19 mouse cellular contexts compared by ENCODE assay signal in genomic region chr10:63038571-63039320, GRCm38 (mm10). TPM values are rescaled to one million over a fixed set of nuclear protein-coding genes. Genes with fewer than 3 reads are reported as not detected.
A peak's percentile ranks its signal among the peaks of the same experiment; 100 is the strongest.
DNase-seq lines count a peak whose midpoint lies in the region; ATAC-seq and TF ChIP-seq lines count a peak whose summit lies in the region.
"Had no signal": no experiment of that assay in that cellular context is flagged by ENCODE, and none has a peak within 500 bp of the region (broad histone marks: within the 10 kb centered on the region; RNA-seq: fewer than 3 reads in every experiment).

No protein-coding gene starts in this region.

- TF ChIP-seq POLR2A in liver, adult 2 months (IDR thresholded peaks at IDR 0.05; ENCODE audit: extremely low read depth, insufficient read depth, low read length) = peak; percentile 86

- peak overlapping the region; percentile 56 for H3K4me2 ChIP-seq in intestine, postnatal 0 days (replicated peaks; ENCODE audit: low read depth)
- peak overlapping the region; percentile 27; the same call in 1 of the 2 replicates for H3K4me2 ChIP-seq in stomach, embryonic 16.5 days (ENCODE audit: low read depth, low read length)
- H3K4me2 ChIP-seq in forebrain, postnatal 0 days (ENCODE audit: low read depth) = no peak overlapping the region
- H3K4me2 ChIP-seq: forebrain, embryonic 12.5 days; heart, embryonic 15.5 days; neural tube, embryonic 13.5 days had no signal

- H3K27me3 ChIP-seq in liver, adult 2 months (ENCODE audit: control insufficient read depth, insufficient read depth, low read length) = no peaks in the 10 kb centered on the region
- H3K27me3 ChIP-seq in intestine, postnatal 0 days (replicated peaks; ENCODE audit: control insufficient read depth, insufficient read depth, low read length) = no peaks in the 10 kb centered on the region
- no peaks in the 10 kb centered on the region for H3K27me3 ChIP-seq in stomach, embryonic 16.5 days (ENCODE audit: control insufficient read depth, insufficient read depth, low read length)
- no peaks in the 10 kb centered on the region for H3K27me3 ChIP-seq in forebrain, postnatal 0 days (ENCODE audit: insufficient read depth, low read length)
- H3K27me3 ChIP-seq: forebrain, embryonic 12.5 days; heart, embryonic 15.5 days; neural tube, embryonic 13.5 days had no signal

- peak; percentile 91 for DNase-seq in liver, adult 2 months (ENCODE audit: extremely low read depth, low read depth, low spot score)
- DNase-seq in liver = no peak
- DNase-seq in kidney, postnatal 25 days = peak; percentile 35 to 60
- DNase-seq in embryo, embryonic 9.5 days (ENCODE audit: extremely low spot score) = no peak
- DNase-seq in forebrain, postnatal 0 days = no peak
- no peak for DNase-seq in adrenal gland, postnatal 25 days
- DNase-seq: adrenal gland, adult 2 months; cerebellum, adult 18-20 months; heart, adult 18-20 months; thymus, postnatal 14 days had no signal

- WGBS in liver, adult 2 months = 27% methylated on average over 14 of the region's 14 CpGs
- 34% methylated on average over 14 of the region's 14 CpGs for WGBS in intestine, postnatal 0 days
- 59% methylated on average over 14 of the region's 14 CpGs for WGBS in stomach, embryonic 16.5 days
- whole genome bisulfite sequencing in forebrain, postnatal 0 days = 85% methylated on average over 14 of the region's 14 CpGs

- peak; percentile 91 for ATAC-seq in intestine, postnatal 0 days
- 0 out of 2 replicates have a peak, but pooled peaks have one; percentile 56 for ATAC-seq in stomach, embryonic 16.5 days (ENCODE audit: insufficient read depth, low FRiP score)
- no peak for ATAC-seq in forebrain, postnatal 0 days

- H3K9ac ChIP-seq in liver, adult 2 months (ENCODE audit: low read depth, low read length) = peak overlapping the region; percentile 90
- no peak overlapping the region; the same call in 1 of the 2 replicates for H3K9ac ChIP-seq in intestine, postnatal 0 days (ENCODE audit: low read depth, low read length)
- no peak overlapping the region for H3K9ac ChIP-seq in stomach, embryonic 16.5 days (ENCODE audit: low read length)
- no peak overlapping the region for H3K9ac ChIP-seq in forebrain, postnatal 0 days
- H3K9ac ChIP-seq: forebrain, embryonic 12.5 days; heart, embryonic 15.5 days; liver, embryonic 14.5 days; neural tube, embryonic 13.5 days had no signal

- TF ChIP-seq CTCF in liver, adult 2 months (IDR thresholded peaks at IDR 0.05; ENCODE audit: low read depth, low read length) = no peak
- no peak for TF ChIP-seq CTCF in intestine, postnatal 0 days (IDR thresholded peaks at IDR 0.05; ENCODE audit: low read depth)
- no peak for TF ChIP-seq CTCF in forebrain, postnatal 0 days (IDR thresholded peaks at IDR 0.05; ENCODE audit: low read depth)

- H3K79me2 ChIP-seq in liver, adult 2 months (ENCODE audit: control insufficient read depth, insufficient read depth, low read length) = peaks cover 17% of the 10 kb centered on the region

- H3K4me1 ChIP-seq in liver, adult 2 months (ENCODE audit: control insufficient read depth, insufficient read depth, low read length) = peaks cover 10% of the 10 kb centered on the region
- H3K4me1 ChIP-seq in intestine, postnatal 0 days (replicated peaks; ENCODE audit: control insufficient read depth, insufficient read depth, low read length) = no peaks in the 10 kb centered on the region
- H3K4me1 ChIP-seq in stomach, embryonic 16.5 days (ENCODE audit: control insufficient read depth, insufficient read depth, low read length) = no peaks in the 10 kb centered on the region
- no peaks in the 10 kb centered on the region for H3K4me1 ChIP-seq in forebrain, postnatal 0 days (ENCODE audit: insufficient read depth)
- H3K4me1 ChIP-seq: forebrain, embryonic 12.5 days; hindbrain, embryonic 10.5 days; neural tube, embryonic 13.5 days had no signal

- peaks cover 3% of the 10 kb centered on the region; the same call in 1 of the 2 replicates for H3K36me3 ChIP-seq in liver, adult 2 months (ENCODE audit: control insufficient read depth, insufficient read depth, low read length)
- H3K36me3 ChIP-seq in intestine, postnatal 0 days (ENCODE audit: control insufficient read depth, insufficient read depth) = no peaks in the 10 kb centered on the region
- H3K36me3 ChIP-seq in stomach, embryonic 16.5 days (ENCODE audit: control insufficient read depth, insufficient read depth, low read length) = no peaks in the 10 kb centered on the region
- H3K36me3 ChIP-seq in forebrain, postnatal 0 days (ENCODE audit: insufficient read depth) = no peaks in the 10 kb centered on the region
- H3K36me3 ChIP-seq: forebrain, embryonic 12.5 days; G1E; heart, embryonic 15.5 days; hindbrain, embryonic 10.5 days; neural tube, embryonic 13.5 days had no signal

- H3K9me3 ChIP-seq in intestine, postnatal 0 days (ENCODE audit: control insufficient read depth) = no peaks in the 10 kb centered on the region
- H3K9me3 ChIP-seq in stomach, embryonic 16.5 days (replicated peaks; ENCODE audit: control insufficient read depth, low read length) = no peaks in the 10 kb centered on the region
- no peaks in the 10 kb centered on the region for H3K9me3 ChIP-seq in forebrain, postnatal 0 days (ENCODE audit: low read length)
- H3K9me3 ChIP-seq: forebrain, embryonic 12.5 days; G1E; heart, embryonic 15.5 days; hindbrain, embryonic 10.5 days; neural tube, embryonic 13.5 days had no signal

- H3K4me3 ChIP-seq in liver, adult 2 months (ENCODE audit: insufficient read depth, low read depth, low read length) = peak overlapping the region; percentile 61
- H3K4me3 ChIP-seq in intestine, postnatal 0 days (ENCODE audit: low read depth, low read length) = peak overlapping the region; percentile 20; the same call in 1 of the 2 replicates
- H3K4me3 ChIP-seq in stomach, embryonic 16.5 days (replicated peaks; ENCODE audit: low read length) = no peak overlapping the region
- no peak overlapping the region for H3K4me3 ChIP-seq in forebrain, postnatal 0 days (ENCODE audit: low read depth, low read length)
- H3K4me3 ChIP-seq: forebrain, embryonic 12.5 days; heart, embryonic 15.5 days; hindbrain, embryonic 10.5 days; neural tube, embryonic 13.5 days had no signal

- H3K27ac ChIP-seq in liver, adult 2 months (replicated peaks; ENCODE audit: insufficient read depth, low read depth, low read length) = peak overlapping the region; percentile 94
- H3K27ac ChIP-seq in intestine, postnatal 0 days (ENCODE audit: low read depth, low read length) = peak overlapping the region; percentile 74
- no peak overlapping the region for H3K27ac ChIP-seq in stomach, embryonic 16.5 days (ENCODE audit: low read length)
- H3K27ac ChIP-seq in forebrain, postnatal 0 days (ENCODE audit: low read depth, low read length) = no peak overlapping the region
- H3K27ac ChIP-seq: forebrain, embryonic 12.5 days; heart, embryonic 15.5 days; hindbrain, embryonic 10.5 days; liver, embryonic 14.5 days; neural tube, embryonic 13.5 days had no signal

RNA-seq across cellular contexts. Expression of gene Pbld2, which starts 14.6 kb away (rescaled TPM):
- 115 and 119 TPM in 2 replicates for total RNA-seq in liver, adult 2 months (2014; rRNA removed)
- 90.8 and 106 TPM in 2 replicates for polyA plus RNA-seq in liver, adult 2 months (2012; rRNA removed)
- 36.2 and 43.7 TPM in 2 replicates for polyA plus RNA-seq in intestine, postnatal 0 days (2015; fragmentation: Nextera tagmentation; extraction: Ambion mirVana)
- 5.2 and 5.9 TPM in 2 replicates for polyA plus RNA-seq in stomach, embryonic 16.5 days (2015; fragmentation: Nextera tagmentation; extraction: Ambion mirVana)
- 0.23 and 1.3 TPM in 2 replicates for total RNA-seq in forebrain, postnatal 0 days (2014; rRNA removed)
- 0.44 and 0.73 TPM in 2 replicates for polyA plus RNA-seq in forebrain, postnatal 0 days (2015; fragmentation: Nextera tagmentation; extraction: Ambion mirVana)
- 3.4 and 4.3 TPM in 2 replicates for total RNA-seq in adrenal gland, postnatal 25 days (2021)
- total RNA-seq: G1E had no signal
- polyA plus RNA-seq: G1E had no signal

RNA-seq across cellular contexts. Expression of gene Hnrnph3, which starts 14.7 kb away (rescaled TPM):
- 12.9 and 14.4 TPM in 2 replicates for total RNA-seq in liver, adult 2 months (2014; rRNA removed)
- 3.9 and 4.5 TPM in 2 replicates for polyA plus RNA-seq in liver, adult 2 months (2012; rRNA removed)
- 21.2 and 25.0 TPM in 2 replicates for polyA plus RNA-seq in intestine, postnatal 0 days (2015; fragmentation: Nextera tagmentation; extraction: Ambion mirVana)
- 84.1 and 86.5 TPM in 2 replicates for polyA plus RNA-seq in stomach, embryonic 16.5 days (2015; fragmentation: Nextera tagmentation; extraction: Ambion mirVana)
- total RNA-seq in forebrain, postnatal 0 days (2014; rRNA removed) = 18.1 and 19.6 TPM in 2 replicates
- polyA plus RNA-seq in forebrain, postnatal 0 days (2015; fragmentation: Nextera tagmentation; extraction: Ambion mirVana) = 62.4 and 76.9 TPM in 2 replicates
- 55.2 and 55.8 TPM in 2 replicates for total RNA-seq in adrenal gland, postnatal 25 days (2021)

RNA-seq across cellular contexts. Expression of gene Pbld1, which starts 21.2 kb away (rescaled TPM):
- total RNA-seq in liver, adult 2 months (2014; rRNA removed) = 226 and 238 TPM in 2 replicates
- 166 and 174 TPM in 2 replicates for polyA plus RNA-seq in liver, adult 2 months (2012; rRNA removed)
- polyA plus RNA-seq in intestine, postnatal 0 days (2015; fragmentation: Nextera tagmentation; extraction: Ambion mirVana) = 1.8 and 2.1 TPM in 2 replicates
- polyA plus RNA-seq in stomach, embryonic 16.5 days (2015; fragmentation: Nextera tagmentation; extraction: Ambion mirVana) = 6.1 and 6.9 TPM in 2 replicates
- total RNA-seq in forebrain, postnatal 0 days (2014; rRNA removed) = not detected in 2 replicates
- 0.27 and 0.59 TPM in 2 replicates for polyA plus RNA-seq in forebrain, postnatal 0 days (2015; fragmentation: Nextera tagmentation; extraction: Ambion mirVana)
- total RNA-seq in adrenal gland, postnatal 25 days (2021) = 1.8 and 5.3 TPM in 2 replicates
- total RNA-seq: common myeloid progenitor, adult 5-6 weeks had no signal
- polyA plus RNA-seq: G1E had no signal

RNA-seq across cellular contexts. Expression of gene Rufy2, which starts 58.7 kb away (rescaled TPM):
- 2.9 and 3.8 TPM in 2 replicates for total RNA-seq in liver, adult 2 months (2014; rRNA removed)
- polyA plus RNA-seq in liver, adult 2 months (2012; rRNA removed) = 0.78 and 0.83 TPM in 2 replicates
- polyA plus RNA-seq in intestine, postnatal 0 days (2015; fragmentation: Nextera tagmentation; extraction: Ambion mirVana) = 13.9 and 18.8 TPM in 2 replicates
- 21.9 TPM in 2 replicates for polyA plus RNA-seq in stomach, embryonic 16.5 days (2015; fragmentation: Nextera tagmentation; extraction: Ambion mirVana)
- total RNA-seq in forebrain, postnatal 0 days (2014; rRNA removed) = 50.9 and 55.6 TPM in 2 replicates
- polyA plus RNA-seq in forebrain, postnatal 0 days (2015; fragmentation: Nextera tagmentation; extraction: Ambion mirVana) = 43.7 and 58.6 TPM in 2 replicates
- 12.1 and 17.4 TPM in 2 replicates for total RNA-seq in adrenal gland, postnatal 25 days (2021)

Comparison
In these comparisons a context has a peak if more than half of its experiments do, and no peak if none do; other contexts are left out.
1. DNase-seq: peak in liver, adult 2 months (single experiment) and kidney, postnatal 25 days (2 of 2); none in liver (single experiment), embryo, embryonic 9.5 days (single experiment), forebrain, postnatal 0 days (single experiment) and adrenal gland, postnatal 25 days (single experiment).
2. H3K27ac ChIP-seq: peak in liver, adult 2 months (single experiment) and intestine, postnatal 0 days (single experiment); none in stomach, embryonic 16.5 days (single experiment) and forebrain, postnatal 0 days (single experiment).
3. H3K4me3 ChIP-seq: peak in liver, adult 2 months (single experiment) and intestine, postnatal 0 days (single experiment); none in stomach, embryonic 16.5 days (single experiment) and forebrain, postnatal 0 days (single experiment).
4. RNA of gene Pbld1, which starts 21.2 kb away (polyA plus RNA-seq): 166 to 174 TPM in liver, adult 2 months; 6.1 to 6.9 TPM in stomach, embryonic 16.5 days, 1.8 to 2.1 TPM in intestine, postnatal 0 days and 0.27 to 0.59 TPM in forebrain, postnatal 0 days; every median in the first group is over 10 times any median in the second.